Mouse (Mus musculus): ENCODE results near the gene Cyp26c1.

Cyp26c1 gene

GRCm38 (mm10) chr19:37698273-37699160, 13.1 kb downstream of the Cyp26c1 start:
- DNase-seq (ENCODE audit: low read depth, low spot score): no peak

- no peak for DNase-seq (ENCODE audit: low read depth, low spot score)
Observed at GRCm38 (mm10) chr19:37699711-37700110, 14.3 kb downstream of the Cyp26c1 start.

GRCm38 (mm10) chr19:37702377-37703076, 17.1 kb downstream of the Cyp26c1 start:
- DNase-seq (ENCODE audit: low read depth, low spot score): no peak

GRCm38 (mm10) chr19:37703902-37704509, 18.6 kb downstream of the Cyp26c1 start:
- DNase-seq (ENCODE audit: low read depth, low spot score): peak; percentile 36

- no peak for DNase-seq (ENCODE audit: low read depth, low spot score)
Observed at GRCm38 (mm10) chr19:37705722-37706121, 20.3 kb downstream of the Cyp26c1 start.

GRCm38 (mm10) chr19:37714681-37715080, 29.3 kb downstream of the Cyp26c1 start:
- DNase-seq (ENCODE audit: low read depth, low spot score): no peak

GRCm38 (mm10) chr19:37715980-37716379, 30.6 kb downstream of the Cyp26c1 start:
- DNase-seq (ENCODE audit: low read depth, low spot score): no peak

GRCm38 (mm10) chr19:37716524-37717175, 31.3 kb downstream of the Cyp26c1 start:
- no peak for DNase-seq (ENCODE audit: low read depth, low spot score)

- no peak for DNase-seq (ENCODE audit: low read depth, low spot score)
Observed at GRCm38 (mm10) chr19:37719166-37719565, 33.8 kb downstream of the Cyp26c1 start.

- DNase-seq (ENCODE audit: low read depth, low spot score): no peak
Observed at GRCm38 (mm10) chr19:37724591-37724990, 39.2 kb downstream of the Cyp26c1 start.

GRCm38 (mm10) chr19:37726585-37726984, 41.2 kb downstream of the Cyp26c1 start:
- no peak for DNase-seq (ENCODE audit: low read depth, low spot score)

GRCm38 (mm10) chr19:37727366-37727765, 42.0 kb downstream of the Cyp26c1 start:
- DNase-seq (ENCODE audit: low read depth, low spot score): no peak

GRCm38 (mm10) chr19:37735426-37735825, 50.0 kb downstream of the Cyp26c1 start:
- DNase-seq (ENCODE audit: low read depth, low spot score): no peak

GRCm38 (mm10) chr19:37738575-37738974, 53.2 kb downstream of the Cyp26c1 start:
- no peak for DNase-seq (ENCODE audit: low read depth, low spot score)

GRCm38 (mm10) chr19:37740043-37740442, 54.7 kb downstream of the Cyp26c1 start:
- no peak for DNase-seq (ENCODE audit: low read depth, low spot score)

Measured in c-Kit-negative CD71-positive TER-119-positive erythroid progenitor cells, embryonic 14.5 days (primary cell).